Mouse (Mus musculus): ENCODE measurements around the gene Iqcg.

GRCm38 (mm10) chr16:33080063-33080462, 24.0 kb upstream of the Iqcg start:
- TF ChIP-seq CTCF (IDR thresholded peaks at IDR 0.05; ENCODE audit: low read depth) (no peak), EP300 (IDR thresholded peaks at IDR 0.05; ENCODE audit: low read depth) (no peak)
